Mouse (Mus musculus) mouse embryonic stem cell (cell line): ENCODE measurements around the gene Nckap1l.

Experiments
- in situ Hi-C, 2 experiments: fragments of 300-500 bp; cut with MboI; formaldehyde crosslinking; loops; 1 replicate in 1 of 2; 3 replicates in 1 of 2; pipeline ENCODE4 v1.14.3; 2019 to 2020; ENCODE audit warnings: low sequenced_read_pairs in 2 of 2, low pct_unique_long_range_greater_than_20kb in 1 of 2, mixed read lengths in 1 of 2; ENCODE audit not compliant: unreplicated experiment in 1 of 2

Gene Nckap1l

GRCm38 (mm10) chr15:103530372-103530771, 76.8 kb downstream of the Nckap1l start:
- in situ Hi-C loops: loop anchor here in 1 of 2 experiments (10.0 kb wide), 1 partner anchor 46 kb away; no protein-coding TSS in a partner anchor

- in situ Hi-C loops: loop anchor here in 1 of 2 experiments (10.0 kb wide), 1 partner anchor 49 kb away; no protein-coding TSS in a partner anchor
Measured at GRCm38 (mm10) chr15:103534054-103534620, 80.5 kb downstream of the Nckap1l start.

GRCm38 (mm10) chr15:103535030-103535429, 81.4 kb downstream of the Nckap1l start:
- in situ Hi-C loops: loop anchor here in 1 of 2 experiments (10.0 kb wide), 1 partner anchor 50 kb away; no protein-coding TSS in a partner anchor

GRCm38 (mm10) chr15:103535786-103536185, 82.2 kb downstream of the Nckap1l start:
- in situ Hi-C loops: loop anchor here in 1 of 2 experiments (10.0 kb wide), 1 partner anchor 51 kb away; no protein-coding TSS in a partner anchor

GRCm38 (mm10) chr15:103536456-103536855, 82.9 kb downstream of the Nckap1l start:
- in situ Hi-C loops: loop anchor here in 1 of 2 experiments (10.0 kb wide), 1 partner anchor 52 kb away; no protein-coding TSS in a partner anchor

- in situ Hi-C loops: loop anchor here in 1 of 2 experiments (10.0 kb wide), 1 partner anchor 52 kb away; no protein-coding TSS in a partner anchor
Measured at GRCm38 (mm10) chr15:103537011-103537821, 83.6 kb downstream of the Nckap1l start.

GRCm38 (mm10) chr15:103537822-103538213, 84.2 kb downstream of the Nckap1l start, which contains the start of gene Ppp1r1a:
Ppp1r1a (minus strand) TSS chr15:103538003.
- in situ Hi-C loops: loop anchor here in 1 of 2 experiments (10.0 kb wide), 1 partner anchor 53 kb away; no protein-coding TSS in a partner anchor

GRCm38 (mm10) chr15:103539259-103539658, 85.7 kb downstream of the Nckap1l start:
- in situ Hi-C loops: loop anchor here in 1 of 2 experiments (10.0 kb wide), 1 partner anchor 54 kb away; no protein-coding TSS in a partner anchor

GRCm38 (mm10) chr15:103540646-103541045, 87.1 kb downstream of the Nckap1l start:
- in situ Hi-C loops: no loop called here

GRCm38 (mm10) chr15:103542526-103542925, 88.9 kb downstream of the Nckap1l start:
- in situ Hi-C loops: no loop called here

- in situ Hi-C loops: no loop called here
Measured at GRCm38 (mm10) chr15:103547983-103548382, 94.4 kb downstream of the Nckap1l start.
